Mouse (Mus musculus): ENCODE results near the gene Slc25a42.

Gene Slc25a42

GRCm38 (mm10) chr8:70215092-70215491 is 3.0 kb upstream of the Slc25a42 start:
- DNase-seq (ENCODE audit: low spot score), result no peak

DNA sequence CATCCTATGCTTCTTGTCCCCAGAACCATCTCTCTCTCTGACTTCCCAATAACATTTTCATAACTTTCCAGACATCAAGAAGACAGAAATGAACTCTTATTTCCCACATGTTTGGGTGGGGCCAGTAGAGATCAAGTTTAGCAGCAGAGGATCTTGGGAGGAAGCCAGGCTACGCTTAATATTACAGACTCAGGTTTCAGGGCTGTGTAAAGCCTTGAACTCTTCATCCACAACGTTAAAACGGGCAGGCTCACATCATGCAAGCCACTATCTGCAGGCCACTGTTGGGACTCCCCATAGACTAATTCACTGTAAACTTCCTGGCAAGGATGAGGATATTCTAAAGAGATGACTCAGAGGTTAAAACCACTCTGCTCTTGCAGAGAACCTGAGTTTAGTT is 2.3 kb upstream of the Slc25a42 start:
- no peak for DNase-seq (ENCODE audit: low spot score)

- no peak for DNase-seq (ENCODE audit: low spot score)
These were observed 386 bp downstream of the Slc25a42 start for GRCm38 (mm10) chr8:70211726-70212111.

GRCm38 (mm10) chr8:70211275-70211674 is 830 bp downstream of the Slc25a42 start:
- no peak for DNase-seq (ENCODE audit: low spot score)

DNA sequence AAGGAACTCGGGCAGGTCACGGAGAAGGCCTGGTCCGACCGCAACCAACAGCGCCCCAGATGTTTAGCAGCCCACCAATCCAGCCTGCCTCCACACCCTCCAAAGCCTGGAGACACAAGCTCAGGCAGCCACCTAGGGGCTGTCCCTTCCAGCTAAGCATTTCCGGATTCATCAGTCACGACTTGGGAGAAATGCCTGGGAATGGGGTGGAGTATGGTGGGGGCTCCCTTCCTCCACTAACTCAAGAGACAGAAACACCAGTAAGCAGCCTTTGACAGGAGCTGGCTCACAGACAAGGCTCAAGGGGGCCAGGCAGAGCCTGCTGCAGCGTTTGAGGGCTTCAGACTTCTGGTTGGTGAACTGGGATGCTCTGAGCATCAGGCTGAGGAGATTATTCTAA is 1.6 kb downstream of the Slc25a42 start:
- DNase-seq (ENCODE audit: low spot score), result no peak

GRCm38 (mm10) chr8:70208130-70208529 is 4.0 kb downstream of the Slc25a42 start:
- no peak for DNase-seq (ENCODE audit: low spot score)

DNA sequence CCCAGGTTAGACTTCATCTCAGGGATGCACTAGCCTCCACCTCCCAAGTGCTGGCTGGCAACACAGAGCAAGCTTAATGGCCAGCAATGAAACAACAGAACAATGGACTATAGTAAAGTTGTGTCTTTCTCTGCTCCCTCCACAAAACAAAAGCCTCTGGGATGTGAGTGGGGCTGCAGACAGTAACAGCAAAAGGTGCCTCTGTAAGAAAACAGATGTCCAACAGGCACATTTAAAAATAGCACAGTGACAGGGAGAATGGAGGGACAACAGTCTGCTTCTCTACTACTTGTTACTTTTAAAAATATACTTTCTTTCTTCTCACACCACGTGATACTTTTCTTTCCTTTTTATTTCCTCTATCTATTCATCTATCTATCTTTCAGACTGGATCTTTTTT is 7.3 kb downstream of the Slc25a42 start:
- DNase-seq (ENCODE audit: low spot score), result no peak

- DNase-seq (ENCODE audit: low spot score), result no peak
These were observed 9.0 kb downstream of the Slc25a42 start for GRCm38 (mm10) chr8:70203072-70203471.

DNA sequence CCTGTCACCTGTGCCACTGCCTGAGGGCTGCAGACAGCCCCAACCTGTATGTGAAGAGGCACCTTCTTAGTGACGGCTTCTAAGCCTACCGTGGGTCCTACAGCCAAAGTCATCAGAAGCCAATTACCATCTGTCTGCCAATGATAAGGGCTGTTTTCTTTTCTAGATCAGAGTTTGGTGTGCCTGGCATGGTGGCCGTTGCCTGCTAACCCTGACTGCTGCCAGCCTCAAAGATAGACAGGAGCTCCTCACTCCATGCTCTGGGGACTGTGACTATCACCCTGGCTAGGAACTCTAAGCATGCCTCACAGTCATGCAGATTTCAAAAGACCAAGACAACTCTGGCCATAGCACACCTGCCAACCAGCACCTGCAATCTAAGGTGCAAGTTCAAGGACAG is 10.7 kb downstream of the Slc25a42 start:
- peak; percentile 50 for DNase-seq (ENCODE audit: low spot score)

DNA sequence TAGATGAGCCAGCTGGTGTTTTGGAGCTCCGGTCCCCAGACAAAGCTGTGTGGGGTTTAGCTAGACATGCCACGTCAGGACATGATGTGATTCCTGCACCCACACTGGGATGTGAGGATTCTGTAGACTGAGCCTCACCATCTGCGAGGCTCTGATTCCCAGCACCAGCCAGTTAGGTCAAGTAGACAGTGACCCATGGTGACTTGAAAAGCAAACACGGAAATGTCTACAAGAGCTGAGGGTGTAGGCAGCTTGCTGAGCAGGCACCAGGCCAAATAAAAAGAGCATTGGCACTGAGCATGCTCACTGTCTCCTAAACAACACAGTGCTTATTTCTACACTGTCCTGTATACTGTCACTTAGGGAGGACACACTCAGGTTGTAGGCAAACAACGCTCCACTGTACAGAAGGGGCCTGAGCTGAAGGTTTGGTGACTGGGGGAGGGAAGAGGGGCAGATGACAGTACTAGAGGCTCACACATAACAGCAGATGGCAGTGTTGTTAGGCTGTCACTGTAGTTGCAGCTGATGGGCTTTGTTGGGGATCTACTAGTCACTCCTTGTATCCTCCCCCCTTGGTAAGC is 11.9 kb downstream of the Slc25a42 start:
- DNase-seq (ENCODE audit: low spot score), result peak; percentile 14

GRCm38 (mm10) chr8:70197603-70198002 is 14.5 kb downstream of the Slc25a42 start:
- no peak for DNase-seq (ENCODE audit: low spot score)

DNA sequence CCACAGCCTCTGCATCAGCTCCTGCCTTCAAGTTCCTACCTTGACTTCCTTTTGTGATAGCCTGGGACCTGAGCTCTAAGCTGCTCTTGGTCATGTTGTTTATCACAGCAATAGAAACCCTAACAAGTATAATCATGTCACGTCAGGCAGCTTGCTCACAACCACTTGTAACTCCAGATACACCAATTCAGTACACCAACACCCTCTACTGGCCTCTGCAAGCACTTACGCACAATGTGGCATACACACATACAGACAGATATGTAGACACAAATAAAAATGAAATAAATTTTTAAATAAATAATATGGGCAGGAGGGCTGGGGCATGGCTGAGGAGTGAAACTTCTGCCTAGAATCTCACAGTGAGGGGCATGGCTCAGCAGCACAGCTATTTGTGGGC is 16.3 kb downstream of the Slc25a42 start:
- DNase-seq (ENCODE audit: low spot score), result no peak

GRCm38 (mm10) chr8:70194191-70194590 is 17.9 kb downstream of the Slc25a42 start:
- DNase-seq (ENCODE audit: low spot score), result no peak

DNA sequence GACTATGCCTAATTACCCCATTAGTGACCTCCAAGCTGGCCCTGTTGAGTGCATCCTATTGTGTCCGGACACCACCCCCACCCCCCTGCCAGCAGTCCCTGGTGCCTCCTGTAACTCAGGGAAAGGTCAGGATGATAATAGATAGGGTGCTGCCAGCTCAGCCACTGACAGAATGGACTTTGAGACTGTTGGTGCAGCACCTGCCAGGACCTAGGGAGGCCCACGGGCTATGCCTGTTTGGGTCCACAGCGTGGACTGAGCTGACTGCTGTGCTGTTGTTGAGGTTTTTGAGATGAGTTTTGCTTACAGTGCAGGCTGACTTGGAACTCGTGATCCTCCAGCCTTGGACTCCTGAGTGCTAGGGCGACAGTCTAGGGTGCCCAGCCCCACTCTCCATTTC is 18.9 kb downstream of the Slc25a42 start:
- no peak for DNase-seq (ENCODE audit: low spot score)

- no peak for DNase-seq (ENCODE audit: low spot score)
These were observed 23.4 kb downstream of the Slc25a42 start for GRCm38 (mm10) chr8:70188707-70189106.

- no peak for DNase-seq (ENCODE audit: low spot score)
These were observed 28.9 kb downstream of the Slc25a42 start for GRCm38 (mm10) chr8:70183194-70183593.

GRCm38 (mm10) chr8:70181903-70182252 is 30.2 kb downstream of the Slc25a42 start:
- DNase-seq (ENCODE audit: low spot score), result no peak

DNA sequence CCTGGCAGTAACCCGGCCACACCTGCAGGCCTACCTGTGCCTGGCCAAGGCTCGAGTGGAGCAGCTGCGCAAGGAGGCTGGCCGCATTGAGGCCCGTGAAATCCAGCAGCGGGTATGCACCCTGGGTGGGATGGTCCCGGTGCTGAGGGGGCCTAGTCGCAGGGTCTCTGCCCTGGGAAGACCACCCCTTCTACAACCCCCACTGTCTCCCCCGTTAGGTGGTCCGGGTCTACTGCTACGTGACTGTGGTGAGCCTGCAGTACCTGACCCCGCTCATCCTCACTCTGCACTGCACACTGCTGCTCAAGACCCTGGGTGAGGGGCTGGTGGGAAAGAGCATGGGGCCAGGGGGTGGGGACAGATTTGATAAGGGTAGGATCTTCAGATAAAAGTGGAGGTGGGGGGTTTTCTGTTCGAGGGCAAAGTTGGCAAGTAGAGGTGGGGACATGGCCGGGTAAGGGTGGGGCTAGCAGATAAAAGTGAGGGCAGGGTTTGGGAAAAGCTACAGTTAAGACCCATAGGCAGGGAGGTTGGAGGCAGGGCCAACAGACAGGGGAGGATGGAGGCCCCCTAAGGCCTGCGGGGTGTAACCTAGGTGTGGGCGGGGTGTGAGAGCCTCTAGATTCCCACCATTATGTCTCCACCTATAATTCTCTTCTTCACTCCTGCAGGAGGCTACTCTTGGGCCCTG is 30.7 kb downstream of the Slc25a42 start:
- DNase-seq (ENCODE audit: low spot score), result no peak

GRCm38 (mm10) chr8:70179082-70179481 is 33.0 kb downstream of the Slc25a42 start:
- no peak for DNase-seq (ENCODE audit: low spot score)

- DNase-seq (ENCODE audit: low spot score), result no peak
These were observed 33.9 kb downstream of the Slc25a42 start for GRCm38 (mm10) chr8:70178231-70178630.

GRCm38 (mm10) chr8:70174079-70174478 is 38.0 kb downstream of the Slc25a42 start:
- DNase-seq (ENCODE audit: low spot score), result no peak

GRCm38 (mm10) chr8:70173320-70173719 is 38.8 kb downstream of the Slc25a42 start:
- no peak for DNase-seq (ENCODE audit: low spot score)

GRCm38 (mm10) chr8:70172043-70172681 is 39.9 kb downstream of the Slc25a42 start, which contains the start of gene Tmem161a:
Tmem161a (plus strand) TSS chr8:70172356.
- peak; percentile 81 for DNase-seq (ENCODE audit: low spot score)

- DNase-seq (ENCODE audit: low spot score), result no peak
These were observed 40.9 kb downstream of the Slc25a42 start for GRCm38 (mm10) chr8:70171240-70171639.
